Mouse (Mus musculus): ENCODE data around the gene Apod. TPM values are rescaled to one million over a fixed set of nuclear protein-coding genes. Genes with fewer than 3 reads are reported as not detected.

Apod gene
- polyA plus RNA-seq, 1 experiment from 2014 or later, result 76.2 TPM

- 73% methylated on average over 7 of the region's 7 CpGs for WGBS
- Histone ChIP-seq H3K9ac (no peak overlapping the region), H3K27ac (no peak overlapping the region), H3K27me3 (no peaks in the 10 kb centered on the region), H3K4me2 (replicated peaks) (no peak overlapping the region), H3K4me3 (no peak overlapping the region), H3K9me3 (replicated peaks) (no peaks in the 10 kb centered on the region), H3K36me3 (no peaks in the 10 kb centered on the region; the same call in 1 of the 2 replicates), H3K4me1 (peaks cover 20% of the 10 kb centered on the region)
- no peak for ATAC-seq (ENCODE audit: low FRiP score)
These were observed 38.1 kb downstream of the Apod start for GRCm38 (mm10) chr16:31276539-31276938.

GRCm38 (mm10) chr16:31274674-31275460, 39.7 kb downstream of the Apod start, which contains the start of gene Ppp1r2:
Ppp1r2 (minus strand) TSS chr16:31275277.
- Histone ChIP-seq H3K4me3 (peak within 1 kb of the TSS; percentile 92), H3K4me2 (replicated peaks) (peak within 1 kb of the TSS; percentile 74), H3K27ac (peak within 1 kb of the TSS; percentile 91), H3K9me3 (replicated peaks) (no peaks in the 10 kb centered on the region), H3K4me1 (peaks cover 20% of the 10 kb centered on the region), H3K36me3 (no peaks in the 10 kb centered on the region; the same call in 1 of the 2 replicates), H3K27me3 (no peaks in the 10 kb centered on the region), H3K9ac (peak within 1 kb of the TSS; percentile 97)
- ATAC-seq (ENCODE audit: low FRiP score), result peak; percentile 98
- under 1% methylated on average over 83 of the region's 83 CpGs for WGBS

- Histone ChIP-seq H3K27me3 (no peaks in the 10 kb centered on the region), H3K4me2 (replicated peaks) (peak overlapping the region; percentile 74), H3K4me1 (peaks cover 20% of the 10 kb centered on the region), H3K27ac (peak overlapping the region; percentile 91; the same call in 1 of the 2 replicates), H3K9me3 (replicated peaks) (no peaks in the 10 kb centered on the region), H3K4me3 (peak overlapping the region; percentile 92), H3K36me3 (no peaks in the 10 kb centered on the region; the same call in 1 of the 2 replicates), H3K9ac (peak overlapping the region; percentile 97)
- WGBS, result 8% methylated on average over 6 of the region's 6 CpGs
- ATAC-seq (ENCODE audit: low FRiP score), result no peak
These were observed 40.5 kb downstream of the Apod start for GRCm38 (mm10) chr16:31274084-31274483.

GRCm38 (mm10) chr16:31266692-31267091, 47.9 kb downstream of the Apod start:
- no peak overlapping the region for H3K4me3 ChIP-seq
- WGBS, result 98% methylated on average over 2 of the region's 2 CpGs
- H3K4me1 ChIP-seq, result no peaks in the 10 kb centered on the region; the same call in 1 of the 2 replicates
- no peak overlapping the region for H3K9ac ChIP-seq
- no peak overlapping the region for H3K27ac ChIP-seq
- peaks cover 5% of the 10 kb centered on the region for H3K36me3 ChIP-seq
- no peak overlapping the region for H3K4me2 ChIP-seq (replicated peaks)
- no peaks in the 10 kb centered on the region for H3K9me3 ChIP-seq (replicated peaks)
- no peak for ATAC-seq (ENCODE audit: low FRiP score)
- H3K27me3 ChIP-seq, result no peaks in the 10 kb centered on the region

GRCm38 (mm10) chr16:31256151-31256550, 58.5 kb downstream of the Apod start:
- Histone ChIP-seq H3K4me2 (replicated peaks) (no peak overlapping the region), H3K36me3 (peaks cover 49% of the 10 kb centered on the region), H3K9ac (no peak overlapping the region), H3K4me3 (no peak overlapping the region), H3K9me3 (replicated peaks) (no peaks in the 10 kb centered on the region), H3K27me3 (no peaks in the 10 kb centered on the region), H3K27ac (no peak overlapping the region), H3K4me1 (no peaks in the 10 kb centered on the region)
- WGBS, result 90% methylated on average over 2 of the region's 2 CpGs
- ATAC-seq (ENCODE audit: low FRiP score), result no peak

GRCm38 (mm10) chr16:31255685-31256084, 58.9 kb downstream of the Apod start:
- H3K36me3 ChIP-seq, result peaks cover 46% of the 10 kb centered on the region
- H3K4me2 ChIP-seq (replicated peaks), result no peak overlapping the region
- H3K9me3 ChIP-seq (replicated peaks), result no peaks in the 10 kb centered on the region
- H3K27me3 ChIP-seq, result no peaks in the 10 kb centered on the region
- WGBS, result 71% methylated on average over 3 of the region's 3 CpGs
- ATAC-seq (ENCODE audit: low FRiP score), result no peak
- H3K4me1 ChIP-seq, result no peaks in the 10 kb centered on the region
- no peak overlapping the region for H3K9ac ChIP-seq
- H3K4me3 ChIP-seq, result no peak overlapping the region
- H3K27ac ChIP-seq, result no peak overlapping the region

GRCm38 (mm10) chr16:31249401-31249800, 65.2 kb downstream of the Apod start:
- H3K27me3 ChIP-seq, result no peaks in the 10 kb centered on the region
- no peak overlapping the region for H3K4me3 ChIP-seq
- H3K4me1 ChIP-seq, result no peaks in the 10 kb centered on the region
- H3K36me3 ChIP-seq, result 0 out of 2 replicates have a peak, but pooled peaks cover 10% of the 10 kb centered on the region
- no peak overlapping the region for H3K27ac ChIP-seq
- no peak overlapping the region for H3K9ac ChIP-seq
- no peaks in the 10 kb centered on the region for H3K9me3 ChIP-seq (replicated peaks)
- ATAC-seq (ENCODE audit: low FRiP score), result no peak
- H3K4me2 ChIP-seq (replicated peaks), result no peak overlapping the region
- 86% methylated on average over 3 of the region's 3 CpGs for WGBS

GRCm38 (mm10) chr16:31248717-31249116, 65.9 kb downstream of the Apod start:
- no peaks in the 10 kb centered on the region for H3K9me3 ChIP-seq (replicated peaks)

GRCm38 (mm10) chr16:31247442-31247841, 67.2 kb downstream of the Apod start:
- Histone ChIP-seq H3K27ac (no peak overlapping the region), H3K9me3 (replicated peaks) (no peaks in the 10 kb centered on the region), H3K4me3 (no peak overlapping the region), H3K27me3 (no peaks in the 10 kb centered on the region), H3K4me1 (no peaks in the 10 kb centered on the region), H3K4me2 (replicated peaks) (no peak overlapping the region), H3K36me3 (0 out of 2 replicates have a peak, but pooled peaks cover 5% of the 10 kb centered on the region), H3K9ac (no peak overlapping the region)
- 83% methylated on average over 7 of the region's 7 CpGs for WGBS
- no peak for ATAC-seq (ENCODE audit: low FRiP score)

More at GRCm38 (mm10) chr16:31248717-31249116, 65.9 kb downstream of the Apod start:
- Histone ChIP-seq H3K9ac (no peak overlapping the region), H3K36me3 (0 out of 2 replicates have a peak, but pooled peaks cover 10% of the 10 kb centered on the region), H3K4me3 (no peak overlapping the region), H3K4me2 (replicated peaks) (no peak overlapping the region), H3K27ac (no peak overlapping the region), H3K27me3 (no peaks in the 10 kb centered on the region), H3K4me1 (no peaks in the 10 kb centered on the region)
- no peak for ATAC-seq (ENCODE audit: low FRiP score)
- WGBS, result 86% methylated on average over 13 of the region's 13 CpGs

Small RNA genes lying within 50 kb of the gene (microRNA-seq; reads per million reads assigned to microRNA genes)
- gene Gm27415, result not detected

Other genes with a start within 250 kb of the Apod start
- gene Xxylt1, start 233.4 kb downstream of the Apod start, polyA plus RNA-seq (2016; fragmentation: Nextera tagmentation; extraction: Ambion mirVana), result 16.8 and 17.9 TPM in 2 replicates
- 22.8 and 23.3 TPM in 2 replicates for gene Acap2, start 113.6 kb downstream of the Apod start, polyA plus RNA-seq (2016; fragmentation: Nextera tagmentation; extraction: Ambion mirVana)
- gene Ppp1r2, start 39.5 kb downstream of the Apod start, polyA plus RNA-seq (2016; fragmentation: Nextera tagmentation; extraction: Ambion mirVana), result 101 and 108 TPM in 2 replicates
- 45.5 and 55.7 TPM in 2 replicates for gene Bdh1, start 107.5 kb upstream of the Apod start, polyA plus RNA-seq (2016; fragmentation: Nextera tagmentation; extraction: Ambion mirVana)

Measured in hindbrain, embryonic 12.5 days (tissue).